Mouse (Mus musculus) adrenal gland (tissue): ENCODE results near the gene Iqcf5.
"Not testable (repeated sequence)": the region's sequence is repeated elsewhere in the genome, so short reads cannot be mapped to it uniquely, and the experiment has no call there.

ENCODE experiments used
- intact Hi-C: fragments of 180-260 bp; cut with DNase I; formaldehyde crosslinking; loops from one replicate; pipeline ENCODE4 v1.15.1; 2025

The Iqcf5 gene

GRCm38 (mm10) chr9:106480541-106480940 is 33.8 kb upstream of the Iqcf5 start:
- intact Hi-C loops = no loop called here

- intact Hi-C loops = no loop called here
Observed at GRCm38 (mm10) chr9:106481075-106481474, 33.3 kb upstream of the Iqcf5 start.

GRCm38 (mm10) chr9:106481676-106482075 is 32.7 kb upstream of the Iqcf5 start:
- intact Hi-C loops = no loop called here

- intact Hi-C loops = no loop called here
Observed at GRCm38 (mm10) chr9:106482578-106483115, 31.7 kb upstream of the Iqcf5 start.

GRCm38 (mm10) chr9:106483136-106483535 is 31.2 kb upstream of the Iqcf5 start:
- intact Hi-C loops = no loop called here

- intact Hi-C loops = no loop called here
Observed at GRCm38 (mm10) chr9:106483606-106484005, 30.8 kb upstream of the Iqcf5 start.

GRCm38 (mm10) chr9:106485076-106485475 is 29.3 kb upstream of the Iqcf5 start:
- intact Hi-C loops = no loop called here

GRCm38 (mm10) chr9:106487602-106488001 is 26.8 kb upstream of the Iqcf5 start:
- intact Hi-C loops = not testable (repeated sequence)

- intact Hi-C loops = no loop called here
Observed at GRCm38 (mm10) chr9:106499667-106500066, 14.7 kb upstream of the Iqcf5 start, which contains the start of gene Iqcf1. Iqcf1 (plus strand) TSS chr9:106499967.

GRCm38 (mm10) chr9:106501846-106502245 is 12.5 kb upstream of the Iqcf5 start:
- intact Hi-C loops = no loop called here

- intact Hi-C loops = no loop called here
Observed at GRCm38 (mm10) chr9:106504246-106504645, 10.1 kb upstream of the Iqcf5 start.

- intact Hi-C loops = no loop called here
Observed at GRCm38 (mm10) chr9:106509356-106509755, 5.0 kb upstream of the Iqcf5 start.

- intact Hi-C loops = no loop called here
Observed at GRCm38 (mm10) chr9:106512729-106513450, 1.5 kb upstream of the Iqcf5 start.

- intact Hi-C loops = no loop called here
Observed at GRCm38 (mm10) chr9:106513566-106513965, 807 bp upstream of the Iqcf5 start.

- intact Hi-C loops = no loop called here
Observed at GRCm38 (mm10) chr9:106519433-106519832, 5.1 kb downstream of the Iqcf5 start.

GRCm38 (mm10) chr9:106519909-106520308 is 5.5 kb downstream of the Iqcf5 start:
- intact Hi-C loops = no loop called here

GRCm38 (mm10) chr9:106531833-106532232 is 17.5 kb downstream of the Iqcf5 start:
- intact Hi-C loops = loop anchor here (10.0 kb wide), 1 partner anchor 113 kb away; no protein-coding TSS in a partner anchor

GRCm38 (mm10) chr9:106534296-106534695 is 19.9 kb downstream of the Iqcf5 start:
- intact Hi-C loops = loop anchor here (10.0 kb wide), 1 partner anchor 111 kb away; no protein-coding TSS in a partner anchor

GRCm38 (mm10) chr9:106534975-106535374 is 20.6 kb downstream of the Iqcf5 start:
- intact Hi-C loops = loop anchor here (10.0 kb wide), 1 partner anchor 110 kb away; no protein-coding TSS in a partner anchor

GRCm38 (mm10) chr9:106561531-106561930 is 47.2 kb downstream of the Iqcf5 start, which contains the start of gene Iqcf3:
Iqcf3 (minus strand) TSS chr9:106561631.
- intact Hi-C loops = no loop called here

- intact Hi-C loops = no loop called here
Observed at GRCm38 (mm10) chr9:106562291-106562690, 47.9 kb downstream of the Iqcf5 start.

- intact Hi-C loops = no loop called here
Observed at GRCm38 (mm10) chr9:106564025-106564424, 49.7 kb downstream of the Iqcf5 start.
